Mouse (Mus musculus) heart, adult 18-20 months (tissue): Measurements from ENCODE around the gene Rhobtb3. TPM values are rescaled to one million over a fixed set of nuclear protein-coding genes. Genes with fewer than 3 reads are reported as not detected.
A peak's percentile ranks its signal among the peaks of the same experiment; 100 is the strongest.
"Not testable (repeated sequence)": the region's sequence is repeated elsewhere in the genome, so short reads cannot be mapped to it uniquely, and the experiment has no call there.

Experiments
- DNase-seq, 2 experiments: peaks; one replicate each; pipeline ENCODE4 v3.0.0; 2021 to 2022; ENCODE audit warnings: mixed read lengths in 1 of 2
- total RNA-seq, 2 experiments: library from RNA; stranded (reverse); gene quantifications; 2 replicates each; pipeline ENCODE4 v1.2.3; 2021

Rhobtb3 gene
- total RNA-seq, 2 experiments from 2014 or later = 11.0 to 11.3 TPM

- no peak for DNase-seq
These were observed 98.1 kb downstream of the Rhobtb3 start for GRCm38 (mm10) chr13:75845519-75846166.

GRCm38 (mm10) chr13:75844833-75845518 lies 98.7 kb downstream of the Rhobtb3 start:
- no peak for DNase-seq

DNA sequence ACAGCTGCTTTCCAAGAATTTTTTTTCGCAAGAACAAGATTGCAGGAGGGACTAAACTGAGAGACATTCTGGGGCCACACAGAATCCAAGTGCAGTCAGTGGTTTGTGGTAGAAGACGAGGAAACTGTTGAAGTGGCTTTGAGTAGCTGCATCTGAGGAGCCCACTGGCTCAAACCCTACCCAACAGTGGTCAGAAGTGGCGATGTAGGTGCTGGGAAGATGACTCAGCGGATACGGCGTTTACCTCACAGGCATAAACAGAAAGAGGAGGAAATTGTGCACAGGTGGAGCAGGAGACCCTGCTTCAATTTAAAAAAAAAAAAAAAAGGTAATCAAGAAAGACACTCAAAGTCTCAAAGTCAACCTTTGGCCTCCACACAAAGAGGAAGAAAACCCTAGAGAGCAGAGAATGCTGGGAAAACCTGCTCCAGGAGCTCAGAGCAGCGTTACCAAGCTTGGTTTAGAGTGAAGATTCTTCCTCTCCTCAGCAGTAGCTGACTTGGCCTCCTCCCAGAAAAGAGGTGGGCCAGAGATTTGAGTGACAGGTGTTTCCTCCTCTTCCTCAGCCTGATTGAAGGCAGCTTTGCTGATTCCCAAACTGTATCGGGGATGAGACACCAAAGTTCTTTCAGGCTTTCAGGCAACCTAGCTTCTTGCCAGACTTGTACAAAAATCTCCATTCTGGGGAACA lies 99.6 kb downstream of the Rhobtb3 start:
- peak in 1 of 2 experiments; percentile 10 for DNase-seq

- no peak for DNase-seq
These were observed 100.4 kb downstream of the Rhobtb3 start for GRCm38 (mm10) chr13:75843331-75843730.

GRCm38 (mm10) chr13:75841950-75842349 lies 101.8 kb downstream of the Rhobtb3 start:
- no peak for DNase-seq

- peak; percentile 21 to 32 for DNase-seq
These were observed 102.9 kb downstream of the Rhobtb3 start for GRCm38 (mm10) chr13:75840752-75841285.

DNA sequence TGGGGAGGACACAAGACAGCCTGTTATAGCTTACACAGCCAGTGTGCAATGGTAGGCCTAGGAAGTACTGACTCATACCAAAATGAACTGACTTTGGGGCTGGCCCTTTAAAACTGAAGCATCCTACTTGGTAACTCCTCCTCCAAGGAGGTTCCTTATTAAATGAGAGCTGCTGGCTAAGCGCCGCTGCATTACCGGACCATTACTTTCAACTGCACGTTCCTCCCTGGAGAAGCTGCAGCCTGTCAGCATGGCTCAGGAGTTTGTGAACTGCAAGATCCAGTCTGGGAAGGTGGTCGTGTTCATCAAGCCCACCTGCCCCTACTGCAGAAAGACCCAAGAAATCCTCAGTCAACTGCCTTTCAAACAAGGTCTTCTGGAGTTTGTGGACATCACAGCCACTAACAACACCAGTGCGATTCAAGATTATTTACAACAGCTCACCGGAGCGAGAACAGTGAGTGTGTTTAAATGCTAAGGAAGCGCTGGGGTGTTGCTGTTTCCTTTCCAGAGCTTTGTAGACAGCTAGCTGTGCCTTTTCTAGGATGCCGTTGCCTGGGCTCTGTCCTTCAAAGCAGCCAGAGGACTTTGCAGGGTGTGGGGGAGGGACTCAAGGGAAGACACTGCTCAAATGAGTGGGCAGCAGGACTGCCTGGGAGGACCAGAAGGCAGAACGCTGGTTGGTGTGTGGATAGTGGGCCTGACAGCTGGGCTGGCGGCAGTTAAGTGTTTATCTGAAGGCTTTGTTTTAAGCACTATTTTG lies 103.8 kb downstream of the Rhobtb3 start, which contains the start of gene Glrx:
Glrx (plus strand) TSS at position 150 of the 763 bp plus-strand sequence.
- DNase-seq = peak; percentile 86 to 89

- no peak for DNase-seq
These were observed 105.2 kb downstream of the Rhobtb3 start for GRCm38 (mm10) chr13:75838506-75838905.

DNA sequence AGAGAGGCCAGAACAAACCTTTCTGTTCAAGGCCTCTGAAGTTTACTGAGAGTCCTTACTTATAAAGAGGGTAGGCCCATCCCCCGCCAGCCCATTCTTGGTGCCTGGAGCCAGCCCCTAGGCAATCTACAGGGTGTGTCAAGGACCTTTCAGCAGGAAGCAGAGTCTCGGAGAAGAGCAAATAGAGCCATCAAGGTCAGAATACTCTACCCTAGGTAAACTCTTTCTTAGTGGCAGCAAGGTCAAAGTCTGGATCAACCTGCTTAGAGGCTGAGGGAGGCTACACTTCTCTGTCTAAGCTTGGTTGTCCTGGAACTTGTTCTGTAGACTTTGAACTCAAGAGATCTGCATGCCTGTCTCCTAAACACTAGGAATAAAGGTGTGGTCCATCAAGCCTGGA lies 108.3 kb downstream of the Rhobtb3 start:
- DNase-seq = no peak

DNA sequence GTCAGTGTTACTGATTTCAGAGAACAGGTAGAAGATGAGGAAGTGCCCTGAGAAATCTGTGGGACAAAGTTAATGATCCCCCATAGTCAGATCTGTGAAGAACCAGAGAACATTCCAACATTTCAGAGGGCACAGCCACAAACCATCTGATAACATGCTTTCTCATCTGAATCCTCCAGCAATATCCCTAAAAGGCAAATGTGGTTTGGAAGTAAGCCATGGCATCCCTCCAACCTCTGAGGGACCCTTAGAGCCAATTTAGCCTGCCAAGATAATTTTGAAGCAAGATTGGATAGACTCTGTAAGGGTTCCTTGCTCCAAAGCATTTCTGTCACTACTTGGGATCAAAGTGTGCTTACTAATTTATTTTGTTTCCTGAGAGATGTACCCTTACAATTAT lies 110.2 kb downstream of the Rhobtb3 start:
- no peak for DNase-seq

- no peak for DNase-seq
These were observed 111.0 kb downstream of the Rhobtb3 start for GRCm38 (mm10) chr13:75832697-75833096.

GRCm38 (mm10) chr13:75831710-75832109 lies 112.0 kb downstream of the Rhobtb3 start:
- DNase-seq = no peak

- DNase-seq = no peak
These were observed 113.0 kb downstream of the Rhobtb3 start for GRCm38 (mm10) chr13:75830708-75831107.

DNA sequence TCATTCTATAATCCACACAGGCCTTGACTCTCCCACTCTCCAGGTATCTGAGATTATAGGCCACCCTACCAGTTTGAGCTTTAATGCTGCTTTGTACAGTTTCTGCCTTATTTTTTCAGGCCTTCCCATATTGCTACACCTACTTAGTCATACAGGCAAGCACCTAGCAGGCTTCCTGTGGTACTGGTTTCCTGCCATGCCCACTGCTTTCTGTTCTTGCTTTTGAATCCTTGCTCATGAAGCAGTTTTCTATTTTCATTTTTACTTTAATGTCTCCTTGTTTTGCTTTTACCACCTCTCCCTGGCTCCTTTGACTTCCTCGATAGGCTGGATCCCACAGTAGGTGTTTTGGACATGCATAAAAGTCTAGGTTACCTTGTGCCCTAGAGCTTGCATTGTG lies 118.3 kb downstream of the Rhobtb3 start:
- DNase-seq = no peak

- no peak for DNase-seq
These were observed 119.0 kb downstream of the Rhobtb3 start for GRCm38 (mm10) chr13:75824611-75825319.

DNA sequence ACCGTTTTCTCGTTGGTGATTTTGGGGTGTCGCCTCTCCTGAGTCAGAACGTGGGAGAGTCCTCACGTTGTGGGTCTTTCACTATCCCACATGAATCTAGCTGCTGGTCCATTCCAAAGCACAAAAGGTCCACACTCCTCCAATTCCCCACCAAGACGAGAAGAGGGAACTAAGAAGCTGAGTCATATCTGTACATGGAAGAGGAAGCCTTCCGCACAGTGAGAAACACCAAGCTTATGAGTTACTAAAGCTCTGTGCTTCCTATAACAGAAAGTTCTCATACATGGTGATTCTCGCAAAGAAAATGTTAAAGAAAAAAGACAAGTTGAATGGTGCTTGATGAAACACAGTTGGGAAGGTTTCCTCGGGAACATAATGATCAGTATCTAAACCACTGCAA lies 120.5 kb downstream of the Rhobtb3 start:
- peak in 1 of 2 experiments; percentile 10 for DNase-seq

DNA sequence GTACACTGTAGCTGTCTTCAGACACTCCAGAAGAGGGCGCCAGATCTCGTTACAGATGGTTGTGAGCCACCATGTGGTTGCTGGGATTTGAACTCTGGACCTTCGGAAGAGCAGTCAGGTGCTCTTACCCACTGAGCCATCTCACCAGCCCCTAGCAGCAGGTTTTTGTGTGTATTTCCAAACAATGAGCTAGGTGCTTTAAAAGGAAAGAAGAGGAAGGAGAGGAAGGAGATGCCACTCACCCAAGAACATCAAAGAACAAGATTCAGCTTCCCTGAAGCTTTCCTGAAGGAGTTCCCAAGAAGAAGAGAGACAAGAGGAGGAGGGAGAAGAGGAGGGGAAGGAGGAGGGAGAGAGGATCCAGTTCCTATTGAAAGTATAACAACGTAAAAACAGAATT lies 121.4 kb downstream of the Rhobtb3 start:
- DNase-seq = not testable (repeated sequence)

- DNase-seq = no peak
These were observed 123.8 kb downstream of the Rhobtb3 start for GRCm38 (mm10) chr13:75819898-75820297.
